Comparison of ENCODE assay signal across 8 mouse cellular contexts in genomic region chr17:83807778-83808398, GRCm38 (mm10). TPM values are rescaled to one million over a fixed set of nuclear protein-coding genes. Genes with fewer than 3 reads are reported as not detected.
A peak's percentile ranks its signal among the peaks of the same experiment; 100 is the strongest.
DNase-seq lines count a peak whose midpoint lies in the region; ATAC-seq lines count a peak whose summit lies in the region.

No protein-coding gene starts in this region.

- WGBS in hindbrain, embryonic 11.5 days, result 76% methylated on average over 11 of the region's 11 CpGs
- WGBS in hindbrain, embryonic 16.5 days, result 76% methylated on average over 11 of the region's 11 CpGs
- WGBS in heart, embryonic 10.5 days, result 74% methylated on average over 11 of the region's 11 CpGs

- no peaks in the 10 kb centered on the region for H3K4me1 ChIP-seq in hindbrain, embryonic 11.5 days (replicated peaks; ENCODE audit: control insufficient read depth, insufficient read depth, low read length)
- no peaks in the 10 kb centered on the region for H3K4me1 ChIP-seq in hindbrain, embryonic 16.5 days (ENCODE audit: control insufficient read depth, insufficient read depth, low read depth, low read length)
- peaks cover 28% of the 10 kb centered on the region for H3K4me1 ChIP-seq in heart, embryonic 10.5 days

- ATAC-seq in hindbrain, embryonic 11.5 days (ENCODE audit: low FRiP score), result no peak
- ATAC-seq in hindbrain, embryonic 16.5 days, result no peak
- ATAC-seq in common myeloid progenitor, adult 5-6 weeks (replicated peaks; ENCODE audit: low read depth, poor library complexity, severe bottlenecking), result peak; percentile 47

- H3K4me2 ChIP-seq in hindbrain, embryonic 11.5 days (replicated peaks; ENCODE audit: low read depth, low read length), result no peak overlapping the region
- no peak overlapping the region for H3K4me2 ChIP-seq in hindbrain, embryonic 16.5 days (ENCODE audit: low read length)

- H3K4me3 ChIP-seq in hindbrain, embryonic 11.5 days (ENCODE audit: low read depth, low read length), result no peak overlapping the region
- no peak overlapping the region for H3K4me3 ChIP-seq in hindbrain, embryonic 16.5 days (ENCODE audit: low read length)
- no peak overlapping the region for H3K4me3 ChIP-seq in heart, embryonic 10.5 days

- no peaks in the 10 kb centered on the region for H3K36me3 ChIP-seq in hindbrain, embryonic 11.5 days (ENCODE audit: control insufficient read depth, insufficient read depth, low read length)
- H3K36me3 ChIP-seq in hindbrain, embryonic 16.5 days (ENCODE audit: control insufficient read depth, insufficient read depth, low read length), result peaks cover 13% of the 10 kb centered on the region; the same call in 1 of the 2 replicates
- H3K36me3 ChIP-seq in heart, embryonic 10.5 days, result peaks cover 35% of the 10 kb centered on the region

- DNase-seq in hindbrain, embryonic 11.5 days (ENCODE audit: low spot score), result peak; percentile 76
- peak; percentile 61 for DNase-seq in WW6 (ENCODE audit: low read depth, low spot score)
- DNase-seq in heart, embryonic 10.5 days (ENCODE audit: low spot score), result peak; percentile 89
- DNase-seq in left cerebral cortex, adult 11 months (ENCODE audit: low spot score), result peak; percentile 24
- peak; percentile 43 to 77 for DNase-seq in lung, postnatal 4 days
- peak; percentile 74 to 86 for DNase-seq in spleen, postnatal 10 days (ENCODE audit: low spot score in 2 of 2)

- no peaks in the 10 kb centered on the region for H3K27me3 ChIP-seq in hindbrain, embryonic 11.5 days (ENCODE audit: control insufficient read depth, insufficient read depth, low read length)
- H3K27me3 ChIP-seq in hindbrain, embryonic 16.5 days (replicated peaks; ENCODE audit: control insufficient read depth, insufficient read depth, low read length), result no peaks in the 10 kb centered on the region
- no peaks in the 10 kb centered on the region for H3K27me3 ChIP-seq in heart, embryonic 10.5 days (ENCODE audit: insufficient read depth, poor library complexity, severe bottlenecking)

- no peak overlapping the region for H3K9ac ChIP-seq in hindbrain, embryonic 11.5 days (ENCODE audit: low read depth, low read length)
- no peak overlapping the region for H3K9ac ChIP-seq in hindbrain, embryonic 16.5 days (ENCODE audit: low read depth, low read length)

- H3K27ac ChIP-seq in hindbrain, embryonic 11.5 days (ENCODE audit: low read depth, low read length), result no peak overlapping the region
- H3K27ac ChIP-seq in hindbrain, embryonic 16.5 days (ENCODE audit: low read depth, low read length), result no peak overlapping the region
- H3K27ac ChIP-seq in heart, embryonic 10.5 days, result no peak overlapping the region

- H3K9me3 ChIP-seq in hindbrain, embryonic 11.5 days (ENCODE audit: control insufficient read depth, low read length), result no peaks in the 10 kb centered on the region
- H3K9me3 ChIP-seq in hindbrain, embryonic 16.5 days (ENCODE audit: control insufficient read depth, low read length), result no peaks in the 10 kb centered on the region
- H3K9me3 ChIP-seq in heart, embryonic 10.5 days, result no peaks in the 10 kb centered on the region

RNA-seq across cellular contexts. Expression of gene Haao, which starts 39.9 kb away (rescaled TPM):
- 0.18 TPM in 1 of 2 replicates, not detected in the other for polyA plus RNA-seq in hindbrain, embryonic 11.5 days (2014; fragmentation: Nextera tagmentation; extraction: Ambion mirVana)
- polyA plus RNA-seq in hindbrain, embryonic 16.5 days (2015; fragmentation: Nextera tagmentation; extraction: Ambion mirVana), result 0.15 and 0.51 TPM in 2 replicates
- total RNA-seq in common myeloid progenitor, adult 5-6 weeks (2017), result 14.6 and 40.0 TPM in 2 replicates
- 0.41 and 0.68 TPM in 2 replicates for polyA plus RNA-seq in heart, embryonic 10.5 days (2016; fragmentation: Nextera tagmentation; extraction: Ambion mirVana)

Comparison
In these comparisons a context has a peak if more than half of its experiments do, and no peak if none do; other contexts are left out.
1. DNase-seq: peak in every context shown above with its lines; median percentile 89 in heart, embryonic 10.5 days; 80 in spleen, postnatal 10 days; 76 in hindbrain, embryonic 11.5 days; 61 in WW6; 60 in lung, postnatal 4 days; 24 in left cerebral cortex, adult 11 months.